Mouse (Mus musculus) skeletal muscle tissue, adult 2 months (tissue): ENCODE results near the gene Hist1h3e.

ENCODE experiments used
- DNase-seq: peaks from one replicate; pipeline ENCODE4 v3.0.0-alpha.2; 2012; ENCODE audit warnings: low read depth, low spot score

Gene Hist1h3e

DNA sequence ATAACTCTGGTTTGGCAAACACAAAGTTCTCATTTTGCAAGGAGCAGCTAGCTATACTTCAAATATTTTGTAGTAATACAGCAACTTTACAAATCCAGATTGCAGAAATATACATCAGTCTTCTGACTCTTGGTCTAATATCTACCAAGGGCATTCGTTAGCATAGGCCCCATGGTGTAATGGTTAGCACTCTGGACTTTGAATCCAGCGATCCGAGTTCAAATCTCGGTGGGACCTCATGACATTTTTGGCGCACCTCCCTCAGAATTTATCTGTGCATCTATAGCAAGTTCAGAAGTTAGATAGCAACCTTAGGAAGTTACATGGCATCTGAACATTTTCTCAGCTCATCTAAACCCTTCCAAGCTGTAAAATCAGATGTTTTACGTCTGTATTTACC lies 43.3 kb downstream of the Hist1h3e start:
- DNase-seq = peak; percentile 74

DNA sequence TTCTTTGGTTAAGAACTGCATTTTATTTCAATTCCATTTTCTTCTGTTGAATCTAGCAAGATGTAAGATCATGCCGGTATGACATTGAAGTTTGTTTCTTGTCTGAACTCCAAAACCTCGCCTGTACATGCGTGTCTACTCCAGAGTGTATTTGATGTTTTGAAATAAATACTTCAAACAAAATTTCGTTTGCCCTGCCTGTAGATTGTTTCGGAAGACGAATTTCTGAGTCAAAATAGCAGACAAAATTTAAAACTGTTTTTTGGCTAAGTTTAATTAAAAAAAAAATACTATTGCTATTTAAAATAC lies 43.9 kb downstream of the Hist1h3e start:
- no peak for DNase-seq

DNA sequence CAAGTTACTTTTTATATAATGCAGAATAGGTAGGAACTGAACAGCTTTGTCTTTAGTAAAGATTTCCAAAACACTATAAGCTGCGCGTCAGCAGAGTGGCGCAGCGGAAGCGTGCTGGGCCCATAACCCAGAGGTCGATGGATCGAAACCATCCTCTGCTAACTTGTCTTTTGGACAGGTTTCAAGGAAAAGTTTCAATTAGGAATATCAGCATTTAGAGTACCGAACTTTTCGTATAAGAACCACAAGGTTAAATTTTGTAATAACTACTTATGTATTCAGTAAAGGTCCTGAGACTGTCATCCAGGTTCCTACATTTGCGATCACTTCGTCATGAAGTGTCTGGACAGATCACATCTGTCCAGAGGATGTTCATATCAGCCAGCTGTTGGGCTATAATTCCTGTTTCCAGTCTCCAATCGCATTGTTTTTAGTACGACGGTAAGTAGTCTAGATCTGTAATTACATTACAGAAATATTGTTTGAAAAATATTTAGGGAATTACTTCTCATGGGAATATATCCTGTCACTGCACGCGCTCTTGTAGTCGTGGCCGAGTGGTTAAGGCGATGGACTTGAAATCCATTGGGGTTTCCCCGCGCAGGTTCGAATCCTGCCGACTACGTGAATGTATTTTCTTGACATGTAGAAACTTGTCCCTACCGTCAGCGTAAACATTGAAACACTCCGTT lies 44.4 kb downstream of the Hist1h3e start:
- peak; percentile 87 for DNase-seq

DNA sequence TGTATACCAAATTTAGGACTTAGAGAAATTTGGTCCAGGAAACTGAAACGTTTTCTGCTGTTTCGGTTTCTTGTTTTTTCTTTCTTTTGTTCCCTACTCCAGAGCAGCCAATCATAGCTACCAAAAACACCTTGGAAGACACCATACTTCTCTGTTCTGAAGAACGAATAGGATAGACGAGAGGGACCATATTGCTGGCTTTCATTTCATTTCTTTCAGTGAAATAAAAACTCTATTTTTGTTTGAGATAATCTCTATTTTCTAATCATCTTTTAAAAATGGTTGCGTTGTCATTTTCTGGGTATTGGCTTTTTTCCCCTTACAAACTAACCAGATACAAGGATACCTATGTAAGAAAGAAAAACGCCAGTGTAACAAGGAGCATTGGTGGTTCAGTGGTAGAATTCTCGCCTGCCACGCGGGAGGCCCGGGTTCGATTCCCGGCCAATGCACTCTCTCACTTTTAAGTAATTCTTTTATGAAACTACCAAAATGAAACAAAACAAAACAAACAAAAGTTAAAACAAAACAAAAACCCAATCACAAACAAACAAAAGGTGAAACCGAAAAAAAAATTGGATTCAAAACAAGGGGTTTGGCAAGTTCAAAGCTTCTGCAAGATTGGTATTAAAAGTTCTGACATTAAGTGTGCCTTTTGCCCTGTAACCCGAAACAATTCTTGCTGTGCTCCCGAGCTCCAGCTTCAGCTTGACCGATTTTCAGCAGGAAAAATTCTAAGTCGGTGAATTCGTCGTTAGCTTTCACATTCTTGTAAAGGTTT lies 45.2 kb downstream of the Hist1h3e start:
- peak; percentile 81 for DNase-seq

DNA sequence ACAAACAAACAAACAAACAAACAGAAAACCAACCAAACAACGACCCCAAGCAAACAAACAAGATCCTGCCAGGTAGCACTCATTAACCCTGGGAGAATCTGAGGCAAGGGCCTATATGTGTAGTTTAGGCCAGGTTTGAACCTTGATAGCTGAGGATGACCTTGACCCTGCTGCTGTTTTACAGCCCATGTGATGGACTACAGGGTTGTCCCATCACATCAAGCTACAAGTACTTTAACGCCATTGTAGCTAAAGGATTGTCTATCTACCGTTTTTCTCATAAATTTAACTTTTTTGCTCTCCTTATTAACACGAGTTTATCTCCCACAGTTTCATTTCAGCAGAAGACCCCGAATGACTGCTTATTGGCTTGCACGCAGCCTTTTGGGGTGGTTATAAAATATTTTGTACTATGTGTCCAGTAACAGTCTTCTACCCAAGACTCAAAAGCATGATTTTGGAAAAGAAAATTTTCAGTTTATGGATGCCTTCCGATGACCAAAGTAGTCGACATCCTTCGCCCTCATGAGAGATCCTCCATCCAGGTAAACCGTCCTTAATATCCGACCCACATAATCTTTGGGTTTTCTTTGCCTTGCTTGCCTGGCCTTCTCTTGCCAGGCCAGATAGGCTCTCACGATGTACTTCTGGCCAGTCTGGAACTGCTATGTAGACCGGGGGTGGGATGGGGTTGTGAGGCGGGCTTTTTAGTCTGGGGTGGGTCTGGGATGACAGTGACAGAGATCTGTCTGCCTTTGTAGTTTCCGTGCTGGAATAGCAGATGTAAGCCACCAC lies 46.1 kb downstream of the Hist1h3e start:
- no peak for DNase-seq

DNA sequence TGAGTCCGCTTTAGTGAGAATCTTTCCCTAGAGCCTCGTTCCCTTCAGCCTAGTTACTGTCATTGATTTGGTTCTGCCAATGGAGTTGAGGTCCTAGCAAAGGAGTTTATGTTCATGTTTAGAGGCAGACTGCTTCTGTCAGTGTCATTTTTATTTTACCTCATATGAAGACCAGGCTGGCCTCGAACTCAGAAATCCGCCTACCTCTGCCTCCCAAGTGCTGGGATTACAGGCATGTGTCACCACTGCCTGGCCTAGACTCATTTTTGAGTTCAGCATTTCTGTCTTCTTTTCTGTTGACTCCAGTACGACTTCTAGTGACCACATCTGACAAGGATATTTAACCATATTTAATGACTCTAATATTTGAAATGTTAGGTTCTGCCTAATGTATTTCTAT lies 46.9 kb downstream of the Hist1h3e start:
- DNase-seq = no peak

- no peak for DNase-seq
These were observed 48.7 kb downstream of the Hist1h3e start for GRCm38 (mm10) chr13:23513517-23513916.
